Mouse (Mus musculus) midbrain, embryonic 11.5 days (tissue): ENCODE measurements around the gene Lamb2. TPM values are rescaled to one million over a fixed set of nuclear protein-coding genes. Genes with fewer than 3 reads are reported as not detected.

ENCODE experiments used
- ATAC-seq: fragments of 200-750 bp; cut with Nextera tagmentation; 2 replicates; pipeline ENCODE4 v1.8.0; 2017; ENCODE audit warnings: moderate TSS enrichment, moderate library complexity; ENCODE audit not compliant: low FRiP score
- DNase-seq: peaks from one replicate; pipeline ENCODE4 v3.0.0; 2015; ENCODE audit warnings: low spot score; ENCODE audit errors: missing footprints
- H3K27ac ChIP-seq: fragments of 300-500 bp; sonication (generic); 2 replicates; pipeline ENCODE4 v1.5.1; 2014; ENCODE audit warnings: low read depth, low read length
- H3K27me3 ChIP-seq: fragments of 300-500 bp; sonication (generic); 2 replicates; pipeline ENCODE4 v1.6.1; 2014; ENCODE audit warnings: mild to moderate bottlenecking, low read length, moderate library complexity, mixed read lengths; ENCODE audit not compliant: control insufficient read depth, insufficient read depth
- H3K36me3 ChIP-seq: fragments of 300-500 bp; sonication (generic); 2 replicates; pipeline ENCODE4 v1.6.1; 2014; ENCODE audit warnings: mild to moderate bottlenecking, low read length, moderate library complexity, mixed read lengths; ENCODE audit not compliant: control insufficient read depth, insufficient read depth
- H3K4me1 ChIP-seq: fragments of 300-500 bp; sonication (generic); 2 replicates; pipeline ENCODE4 v1.6.1; 2014; ENCODE audit warnings: low read length; ENCODE audit not compliant: control insufficient read depth, insufficient read depth
- H3K4me2 ChIP-seq: fragments of 300-500 bp; sonication (generic); 2 replicates; pipeline ENCODE4 v1.6.1; 2014; ENCODE audit warnings: mild to moderate bottlenecking, moderate library complexity
- H3K4me3 ChIP-seq: fragments of 300-500 bp; sonication (generic); 2 replicates; pipeline ENCODE4 v1.5.1; 2014; ENCODE audit warnings: low read depth, low read length
- H3K9ac ChIP-seq: fragments of 300-500 bp; sonication (generic); 2 replicates; pipeline ENCODE4 v1.6.1; 2014; ENCODE audit warnings: low read length
- H3K9me3 ChIP-seq: fragments of 300-500 bp; sonication (generic); 2 replicates; pipeline ENCODE4 v1.6.1; 2016; ENCODE audit warnings: low read length; ENCODE audit not compliant: control insufficient read depth
- WGBS: fragments of 180-500 bp; shearing (Covaris S2); extraction: QIAGEN DNeasy Blood & Tissue Kit; methylation state at CpG from one replicate; pipeline ENCODE4 v1.1.7; 2014; 5-methylcytosine and 5-hydroxymethylcytosine counted together
- polyA plus RNA-seq: library from polyadenylated mRNA; unstranded; fragments of >200 nt; fragmentation: Nextera tagmentation; extraction: Ambion mirVana; gene quantifications from 2 replicates; pipeline ENCODE4 v1.2.1, GENCODE M21; 2014

The Lamb2 gene
- polyA plus RNA-seq, 1 experiment from 2014 or later: 21.4 TPM

- Histone ChIP-seq H3K4me3 (no peak overlapping the region), H3K4me1 (peaks cover 8% of the 10 kb centered on the region; the same call in 1 of the 2 replicates), H3K27me3 (no peaks in the 10 kb centered on the region), H3K9me3 (no peaks in the 10 kb centered on the region), H3K27ac (no peak overlapping the region), H3K36me3 (peaks cover 13% of the 10 kb centered on the region), H3K4me2 (no peak overlapping the region), H3K9ac (no peak overlapping the region)
- no peak for ATAC-seq
- DNase-seq: peak; percentile 17
- 95% methylated on average over 19 of the region's 19 CpGs for WGBS
Observed at GRCm38 (mm10) chr9:108485301-108485875, 5.9 kb downstream of the Lamb2 start.

GRCm38 (mm10) chr9:108486973-108487530, 7.5 kb downstream of the Lamb2 start:
- Histone ChIP-seq H3K4me3 (no peak overlapping the region), H3K9ac (no peak overlapping the region), H3K27me3 (no peaks in the 10 kb centered on the region), H3K36me3 (peaks cover 13% of the 10 kb centered on the region), H3K27ac (no peak overlapping the region), H3K4me1 (peaks cover 13% of the 10 kb centered on the region), H3K4me2 (no peak overlapping the region), H3K9me3 (no peaks in the 10 kb centered on the region)
- WGBS: 91% methylated on average over 8 of the region's 8 CpGs
- ATAC-seq (no peak), DNase-seq (peak; percentile 61)

- 95% methylated on average over 17 of the region's 17 CpGs for WGBS
- Histone ChIP-seq H3K4me1 (peaks cover 15% of the 10 kb centered on the region), H3K9me3 (no peaks in the 10 kb centered on the region), H3K9ac (no peak overlapping the region), H3K27me3 (no peaks in the 10 kb centered on the region), H3K27ac (no peak overlapping the region), H3K4me2 (no peak overlapping the region), H3K36me3 (peaks cover 15% of the 10 kb centered on the region), H3K4me3 (no peak overlapping the region)
- no peak for ATAC-seq
- peak; percentile 21 for DNase-seq
Observed at GRCm38 (mm10) chr9:108488403-108488802, 8.9 kb downstream of the Lamb2 start.

- DNase-seq: peak; percentile 57
- peaks cover 22% of the 10 kb centered on the region for H3K36me3 ChIP-seq
- no peaks in the 10 kb centered on the region for H3K9me3 ChIP-seq
- H3K4me2 ChIP-seq: no peak overlapping the region
- no peaks in the 10 kb centered on the region for H3K27me3 ChIP-seq
- H3K9ac ChIP-seq: no peak overlapping the region
- no peak overlapping the region for H3K27ac ChIP-seq
- H3K4me3 ChIP-seq: no peak overlapping the region
- WGBS: 97% methylated on average over 20 of the region's 20 CpGs
- ATAC-seq: no peak
- peaks cover 15% of the 10 kb centered on the region for H3K4me1 ChIP-seq
Observed at GRCm38 (mm10) chr9:108489215-108489614, 9.7 kb downstream of the Lamb2 start.

- peak overlapping the region; percentile 92 for H3K27ac ChIP-seq
- DNase-seq: peak; percentile 41
- H3K9ac ChIP-seq: peak overlapping the region; percentile 94
- peak; percentile 25; the same call in 1 of the 2 replicates for ATAC-seq
- H3K4me1 ChIP-seq: peaks cover 15% of the 10 kb centered on the region
- H3K4me3 ChIP-seq: peak overlapping the region; percentile 99
- peak overlapping the region; percentile 68 for H3K4me2 ChIP-seq
- H3K36me3 ChIP-seq: peaks cover 29% of the 10 kb centered on the region
- WGBS: 72% methylated on average over 26 of the region's 26 CpGs
- H3K9me3 ChIP-seq: no peaks in the 10 kb centered on the region
- H3K27me3 ChIP-seq: no peaks in the 10 kb centered on the region
Observed at GRCm38 (mm10) chr9:108489702-108490558, 10.4 kb downstream of the Lamb2 start.

GRCm38 (mm10) chr9:108490559-108491285, 11.2 kb downstream of the Lamb2 start, which contains the start of gene Usp19:
Gene Usp19 (plus strand): TSS chr9:108490602.
- Histone ChIP-seq H3K36me3 (peaks cover 32% of the 10 kb centered on the region), H3K4me1 (peaks cover 15% of the 10 kb centered on the region), H3K9ac (peak within 1 kb of the TSS; percentile 94), H3K27me3 (no peaks in the 10 kb centered on the region), H3K4me3 (peak within 1 kb of the TSS; percentile 99), H3K9me3 (no peaks in the 10 kb centered on the region), H3K4me2 (peak within 1 kb of the TSS; percentile 68), H3K27ac (peak within 1 kb of the TSS; percentile 92)
- under 1% methylated on average over 69 of the region's 69 CpGs for WGBS
- peak; percentile 99 for DNase-seq
- ATAC-seq: peak; percentile 95

- H3K4me3 ChIP-seq: peak overlapping the region; percentile 99
- DNase-seq (peak; percentile 91), ATAC-seq (no peak)
- peaks cover 36% of the 10 kb centered on the region for H3K36me3 ChIP-seq
- 12% methylated on average over 12 of the region's 12 CpGs for WGBS
- no peaks in the 10 kb centered on the region for H3K9me3 ChIP-seq
- H3K27ac ChIP-seq: peak overlapping the region; percentile 92
- peak overlapping the region; percentile 68 for H3K4me2 ChIP-seq
- no peaks in the 10 kb centered on the region for H3K27me3 ChIP-seq
- peak overlapping the region; percentile 94 for H3K9ac ChIP-seq
- peaks cover 15% of the 10 kb centered on the region for H3K4me1 ChIP-seq
Observed at GRCm38 (mm10) chr9:108491286-108491580, 11.7 kb downstream of the Lamb2 start.

GRCm38 (mm10) chr9:108492043-108492750, 12.7 kb downstream of the Lamb2 start:
- Histone ChIP-seq H3K4me3 (peak overlapping the region; percentile 99; the same call in 1 of the 2 replicates), H3K27me3 (no peaks in the 10 kb centered on the region), H3K36me3 (peaks cover 42% of the 10 kb centered on the region), H3K4me1 (peaks cover 15% of the 10 kb centered on the region), H3K9ac (no peak overlapping the region; the same call in 1 of the 2 replicates), H3K9me3 (no peaks in the 10 kb centered on the region), H3K4me2 (peak overlapping the region; percentile 68), H3K27ac (no peak overlapping the region)
- DNase-seq (no peak), ATAC-seq (no peak)
- WGBS: 91% methylated on average over 16 of the region's 16 CpGs
